Mouse (Mus musculus): ENCODE data around the gene Dap3. TPM values are rescaled to one million over a fixed set of nuclear protein-coding genes. Genes with fewer than 3 reads are reported as not detected.
"Not testable (repeated sequence)": the region's sequence is repeated elsewhere in the genome, so short reads cannot be mapped to it uniquely, and the experiment has no call there.

The Dap3 gene
- polyA plus RNA-seq (2015; fragmentation: Nextera tagmentation; extraction: Ambion mirVana), result 163 and 171 TPM in 2 replicates

DNA sequence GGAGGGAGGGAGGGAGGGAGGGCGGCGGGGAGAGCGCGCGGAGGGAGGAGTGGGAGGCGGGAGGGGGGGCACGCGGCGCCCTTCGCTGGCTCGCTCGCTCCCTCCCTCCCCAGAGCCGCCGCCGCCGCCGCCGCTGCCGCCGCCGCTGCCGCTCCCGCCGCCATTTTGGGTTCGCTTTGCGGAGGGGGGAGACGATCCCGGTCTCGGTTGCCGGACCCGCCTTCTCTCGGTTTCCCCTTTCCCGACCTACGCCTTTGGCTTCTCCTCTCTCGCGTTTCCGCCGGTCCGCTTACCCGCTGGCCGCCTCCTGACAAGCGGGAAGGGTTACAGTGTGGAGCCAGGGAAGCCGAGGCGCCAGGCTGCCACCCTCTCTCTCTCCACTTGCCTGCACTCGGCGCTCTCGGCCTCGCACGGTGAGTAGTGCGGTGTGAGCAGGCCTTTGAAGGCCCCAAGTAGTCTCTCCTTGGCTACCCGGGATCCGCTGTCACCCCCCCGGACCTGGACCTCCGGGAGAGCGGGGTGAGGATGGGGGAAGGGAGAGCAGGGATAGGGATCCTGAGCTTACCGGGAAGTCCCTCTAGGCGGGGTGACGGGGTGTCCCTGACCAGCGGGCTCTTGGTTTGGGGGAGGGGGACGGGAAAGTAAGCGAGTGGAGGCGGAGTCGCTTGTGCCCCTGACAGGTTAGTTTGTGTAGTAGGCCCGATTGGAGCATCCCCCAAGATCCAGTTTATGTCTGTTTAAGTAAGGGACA is at the start of gene Dap3, which contains the start of gene Ash1l:
Dap3 (minus strand) TSS at position 606 of the 751 bp plus-strand sequence.
Ash1l (plus strand) TSS at position 47 of the 751 bp plus-strand sequence.
- peak within 1 kb of the TSS; percentile 63 for H3K4me2 ChIP-seq (replicated peaks)
- H3K27me3 ChIP-seq (replicated peaks), result no peaks in the 10 kb centered on the region
- peak within 1 kb of the TSS; percentile 97 for H3K9ac ChIP-seq
- ATAC-seq, result peak; percentile 80
- no peaks in the 10 kb centered on the region for H3K36me3 ChIP-seq
- H3K27ac ChIP-seq, result peak within 1 kb of the TSS; percentile 100
- peak within 1 kb of the TSS; percentile 84 for H3K4me3 ChIP-seq (replicated peaks)
- no peaks in the 10 kb centered on the region for H3K9me3 ChIP-seq
- WGBS, result under 1% methylated on average over 51 of the region's 64 CpGs
- peaks cover 13% of the 10 kb centered on the region; the same call in 1 of the 2 replicates for H3K4me1 ChIP-seq (replicated peaks)

DNA sequence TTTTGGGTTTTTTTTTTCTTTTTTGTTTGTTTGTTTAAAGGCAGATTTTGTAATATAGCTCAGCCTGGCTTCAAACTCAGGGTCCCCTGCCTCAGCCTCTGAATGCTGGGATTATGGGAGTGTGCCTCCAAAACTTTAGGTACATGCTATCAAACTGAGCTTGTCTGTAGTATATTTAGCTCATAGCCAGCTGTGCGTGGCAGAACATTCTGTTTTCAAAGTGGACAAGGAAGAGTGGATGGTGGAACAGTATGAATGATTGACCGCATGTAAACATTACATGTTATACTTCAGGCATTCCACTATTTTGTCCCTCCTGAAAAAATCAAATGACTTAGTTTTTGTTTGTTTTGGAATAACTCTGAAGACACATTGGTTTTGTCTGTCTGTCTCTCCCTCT is 41.8 kb upstream of the Dap3 start:
- WGBS, result 80% methylated on average over 2 of the region's 2 CpGs
- ATAC-seq, result no peak

DNA sequence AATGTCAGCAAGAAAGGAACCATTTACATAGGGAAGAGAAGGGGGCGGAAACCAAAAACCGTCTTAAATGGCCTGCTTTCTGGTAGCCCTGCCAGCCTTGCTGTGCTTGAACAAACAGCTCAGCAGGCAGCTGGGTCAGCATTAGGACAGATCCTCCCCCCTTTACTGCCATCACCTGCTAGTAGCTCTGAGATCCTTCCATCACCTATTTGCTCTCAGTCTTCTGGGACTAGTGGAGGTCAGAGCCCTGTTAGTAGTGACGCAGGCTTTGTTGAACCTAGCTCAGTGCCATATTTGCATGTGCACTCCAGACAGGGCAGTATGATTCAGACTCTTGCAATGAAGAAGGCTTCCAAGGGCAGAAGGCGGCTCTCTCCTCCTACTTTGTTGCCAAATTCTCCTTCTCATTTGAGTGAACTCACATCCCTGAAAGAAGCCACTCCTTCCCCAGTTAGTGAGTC is 33.0 kb upstream of the Dap3 start:
- Histone ChIP-seq H3K36me3 (peaks cover 7% of the 10 kb centered on the region; the same call in 1 of the 2 replicates), H3K9me3 (no peaks in the 10 kb centered on the region), H3K27ac (no peak overlapping the region), H3K4me3 (replicated peaks) (no peak overlapping the region), H3K9ac (no peak overlapping the region), H3K4me2 (replicated peaks) (no peak overlapping the region), H3K4me1 (replicated peaks) (no peaks in the 10 kb centered on the region), H3K27me3 (replicated peaks) (no peaks in the 10 kb centered on the region)
- WGBS, result 57% methylated on average over 4 of the region's 4 CpGs
- ATAC-seq, result no peak

More for the DNA sequence above, 41.8 kb upstream of the Dap3 start:
- no peaks in the 10 kb centered on the region for H3K27me3 ChIP-seq (replicated peaks)
- no peak overlapping the region for H3K4me3 ChIP-seq (replicated peaks)
- no peak overlapping the region for H3K9ac ChIP-seq
- H3K4me1 ChIP-seq (replicated peaks), result no peaks in the 10 kb centered on the region
- H3K36me3 ChIP-seq, result 0 out of 2 replicates have a peak, but pooled peaks cover 4% of the 10 kb centered on the region
- no peak overlapping the region for H3K27ac ChIP-seq
- H3K9me3 ChIP-seq, result no peaks in the 10 kb centered on the region
- H3K4me2 ChIP-seq (replicated peaks), result no peak overlapping the region

DNA sequence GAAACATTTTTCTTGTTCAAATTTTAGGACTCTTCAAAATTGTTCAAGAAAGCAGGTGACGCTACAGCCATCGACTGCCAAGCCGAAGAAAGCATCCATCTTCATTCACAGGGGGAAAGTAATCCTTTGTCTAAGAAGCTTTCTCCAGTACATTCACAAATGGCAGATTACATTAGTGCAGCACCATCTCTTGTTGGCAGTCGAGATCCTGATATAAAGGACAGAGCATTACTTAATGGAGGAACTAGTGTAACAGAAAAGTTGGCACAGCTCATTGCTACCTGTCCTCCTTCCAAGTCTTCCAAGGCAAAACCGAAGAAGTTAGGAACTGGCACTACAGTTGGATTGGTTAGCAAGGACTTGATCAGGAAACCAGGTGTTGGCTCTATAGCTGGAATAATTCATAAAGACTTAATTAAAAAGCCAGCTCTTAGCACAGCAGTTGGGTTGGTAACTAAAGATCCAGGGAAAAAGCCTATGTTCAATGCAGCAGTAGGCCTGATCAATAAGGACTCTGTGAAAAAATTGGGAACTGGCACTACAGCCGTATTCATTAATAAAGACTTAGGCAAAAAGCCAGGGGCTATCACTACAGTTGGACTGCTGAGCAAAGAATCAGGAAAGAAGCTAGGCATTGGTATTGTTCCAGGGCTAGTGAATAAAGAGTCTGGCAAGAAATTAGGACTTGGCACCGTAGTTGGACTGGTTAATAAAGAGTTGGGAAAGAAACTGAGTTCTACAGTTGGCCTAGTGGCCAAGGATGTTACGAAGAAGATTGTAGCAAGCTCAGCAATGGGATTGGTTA is 30.4 kb upstream of the Dap3 start:
- H3K27me3 ChIP-seq (replicated peaks), result no peaks in the 10 kb centered on the region
- no peaks in the 10 kb centered on the region for H3K9me3 ChIP-seq
- H3K4me2 ChIP-seq (replicated peaks), result no peak overlapping the region
- H3K36me3 ChIP-seq, result peaks cover 7% of the 10 kb centered on the region; the same call in 1 of the 2 replicates
- WGBS, result 93% methylated on average over 8 of the region's 8 CpGs
- ATAC-seq, result no peak
- no peaks in the 10 kb centered on the region for H3K4me1 ChIP-seq (replicated peaks)
- H3K9ac ChIP-seq, result no peak overlapping the region
- no peak overlapping the region for H3K4me3 ChIP-seq (replicated peaks)
- no peak overlapping the region for H3K27ac ChIP-seq

DNA sequence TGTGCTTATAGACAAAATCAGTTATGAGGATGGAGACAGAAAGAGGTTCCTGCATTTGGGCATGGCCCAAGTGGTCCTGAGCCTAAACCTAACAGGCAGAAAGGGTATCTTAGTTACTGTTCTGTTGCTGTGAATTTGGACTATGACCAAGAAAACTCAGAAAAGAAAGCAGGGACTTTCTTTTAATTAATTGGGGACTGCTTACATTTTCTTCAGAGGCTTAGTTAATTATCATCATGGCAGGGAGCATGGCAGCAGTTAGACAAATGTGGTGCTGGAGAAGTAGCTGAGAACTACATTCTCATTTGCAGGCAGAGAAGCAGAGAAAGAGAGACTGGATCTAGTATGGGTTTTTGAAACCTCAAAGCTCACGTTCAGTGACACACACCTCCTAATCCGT is 24.0 kb upstream of the Dap3 start:
- WGBS, result 83% methylated on average over 2 of the region's 2 CpGs
- no peaks in the 10 kb centered on the region; the same call in 1 of the 2 replicates for H3K36me3 ChIP-seq
- no peaks in the 10 kb centered on the region for H3K27me3 ChIP-seq (replicated peaks)
- no peaks in the 10 kb centered on the region for H3K9me3 ChIP-seq
- no peak overlapping the region for H3K27ac ChIP-seq
- H3K4me1 ChIP-seq (replicated peaks), result no peaks in the 10 kb centered on the region
- no peak for ATAC-seq
- no peak overlapping the region for H3K9ac ChIP-seq
- no peak overlapping the region for H3K4me3 ChIP-seq (replicated peaks)
- no peak overlapping the region for H3K4me2 ChIP-seq (replicated peaks)

DNA sequence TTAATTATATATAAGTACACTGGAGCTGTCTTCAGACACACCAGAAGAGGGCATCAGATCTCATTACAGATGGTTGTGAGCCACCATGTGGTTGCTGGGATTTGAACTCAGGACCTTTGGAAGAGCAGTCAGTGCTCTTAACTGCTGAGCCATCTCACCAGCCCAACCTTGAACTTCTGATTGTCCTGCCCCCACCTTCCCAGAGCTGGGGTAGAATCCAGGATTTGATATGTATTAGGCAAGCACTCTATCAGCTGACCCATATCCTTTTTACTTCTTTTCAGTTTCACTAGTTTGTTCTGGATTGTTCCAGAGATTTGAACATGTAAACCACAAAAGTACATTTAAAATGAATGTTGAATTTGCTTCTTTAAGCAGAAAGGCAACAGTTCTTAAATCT is 12.2 kb upstream of the Dap3 start:
- not testable (repeated sequence) for H3K4me1 ChIP-seq (replicated peaks); H3K27me3 ChIP-seq (replicated peaks); H3K4me3 ChIP-seq (replicated peaks); H3K9me3 ChIP-seq; H3K36me3 ChIP-seq; ATAC-seq; H3K4me2 ChIP-seq (replicated peaks); H3K9ac ChIP-seq; H3K27ac ChIP-seq

DNA sequence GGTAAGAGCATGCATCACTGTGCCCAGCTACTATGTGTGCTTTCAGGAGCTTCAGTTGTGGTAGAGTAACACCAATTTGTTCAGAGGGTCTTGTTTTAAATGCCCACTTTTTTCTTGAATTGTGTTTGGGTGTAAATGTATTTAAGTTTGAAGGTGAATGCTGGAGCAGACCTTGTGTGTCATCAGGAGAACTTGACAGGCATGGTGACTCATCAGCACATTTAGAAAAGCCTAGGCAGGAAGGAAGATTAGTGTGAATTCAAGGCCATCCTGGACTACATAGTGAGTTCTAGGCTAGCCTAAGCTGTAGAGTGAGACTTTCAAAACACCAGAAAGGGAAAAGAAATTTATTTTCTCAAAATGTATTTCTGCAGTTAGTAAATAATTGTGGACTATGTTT is 2.8 kb upstream of the Dap3 start:
- 0 out of 2 replicates have a peak, but pooled peaks cover 3% of the 10 kb centered on the region for H3K4me1 ChIP-seq (replicated peaks)
- H3K36me3 ChIP-seq, result no peaks in the 10 kb centered on the region
- H3K27me3 ChIP-seq (replicated peaks), result no peaks in the 10 kb centered on the region
- H3K9ac ChIP-seq, result no peak overlapping the region
- no peaks in the 10 kb centered on the region for H3K9me3 ChIP-seq
- H3K4me3 ChIP-seq (replicated peaks), result no peak overlapping the region
- no peak for ATAC-seq
- H3K27ac ChIP-seq, result no peak overlapping the region
- H3K4me2 ChIP-seq (replicated peaks), result no peak overlapping the region

DNA sequence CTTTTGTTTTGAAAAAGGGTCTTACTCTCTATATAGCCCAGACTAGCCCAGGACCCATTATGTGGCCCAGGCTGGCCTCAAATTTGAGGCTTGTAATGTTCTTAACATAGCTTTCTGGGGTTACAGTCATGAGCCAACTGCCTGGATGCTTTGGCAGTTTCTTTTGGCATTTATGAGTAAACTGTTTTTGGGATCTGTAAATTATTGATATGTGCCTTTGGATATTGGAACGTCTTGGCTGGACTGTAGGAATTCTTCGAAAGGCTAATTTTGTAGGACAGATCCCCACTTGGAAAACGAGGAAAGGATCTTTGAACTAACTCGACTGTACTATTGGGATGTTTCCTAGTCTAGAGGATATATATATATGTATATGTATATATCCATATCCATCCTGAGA is 2.3 kb upstream of the Dap3 start:
- Histone ChIP-seq H3K36me3 (no peaks in the 10 kb centered on the region), H3K4me2 (replicated peaks) (no peak overlapping the region), H3K9ac (no peak overlapping the region), H3K9me3 (no peaks in the 10 kb centered on the region), H3K4me1 (replicated peaks) (0 out of 2 replicates have a peak, but pooled peaks cover 6% of the 10 kb centered on the region), H3K27ac (no peak overlapping the region), H3K4me3 (replicated peaks) (no peak overlapping the region), H3K27me3 (replicated peaks) (no peaks in the 10 kb centered on the region)
- 82% methylated on average over 4 of the region's 4 CpGs for WGBS
- ATAC-seq, result no peak

DNA sequence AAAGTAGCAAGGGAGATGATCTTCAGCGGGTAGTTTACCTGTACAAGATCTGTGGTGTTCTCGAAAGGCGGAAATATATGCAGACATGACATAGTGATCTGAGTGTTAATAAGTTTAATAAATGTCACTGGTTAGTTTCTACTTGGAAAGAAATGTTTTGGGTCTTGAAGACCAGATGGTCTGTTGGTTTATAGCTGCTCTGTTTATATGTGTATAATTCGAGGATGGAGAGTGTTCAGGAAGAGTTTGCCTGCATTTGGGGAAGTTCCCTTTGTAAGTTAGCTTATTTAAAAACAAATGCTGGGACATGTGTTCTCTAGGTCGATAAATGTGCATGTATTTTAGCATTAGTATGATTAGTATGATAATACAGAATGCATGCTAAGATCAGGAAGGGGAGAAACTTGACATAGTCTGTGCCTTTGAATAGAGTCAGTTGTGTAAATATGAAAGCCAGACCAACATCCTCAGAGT is 383 bp upstream of the Dap3 start:
- no peak for ATAC-seq

DNA sequence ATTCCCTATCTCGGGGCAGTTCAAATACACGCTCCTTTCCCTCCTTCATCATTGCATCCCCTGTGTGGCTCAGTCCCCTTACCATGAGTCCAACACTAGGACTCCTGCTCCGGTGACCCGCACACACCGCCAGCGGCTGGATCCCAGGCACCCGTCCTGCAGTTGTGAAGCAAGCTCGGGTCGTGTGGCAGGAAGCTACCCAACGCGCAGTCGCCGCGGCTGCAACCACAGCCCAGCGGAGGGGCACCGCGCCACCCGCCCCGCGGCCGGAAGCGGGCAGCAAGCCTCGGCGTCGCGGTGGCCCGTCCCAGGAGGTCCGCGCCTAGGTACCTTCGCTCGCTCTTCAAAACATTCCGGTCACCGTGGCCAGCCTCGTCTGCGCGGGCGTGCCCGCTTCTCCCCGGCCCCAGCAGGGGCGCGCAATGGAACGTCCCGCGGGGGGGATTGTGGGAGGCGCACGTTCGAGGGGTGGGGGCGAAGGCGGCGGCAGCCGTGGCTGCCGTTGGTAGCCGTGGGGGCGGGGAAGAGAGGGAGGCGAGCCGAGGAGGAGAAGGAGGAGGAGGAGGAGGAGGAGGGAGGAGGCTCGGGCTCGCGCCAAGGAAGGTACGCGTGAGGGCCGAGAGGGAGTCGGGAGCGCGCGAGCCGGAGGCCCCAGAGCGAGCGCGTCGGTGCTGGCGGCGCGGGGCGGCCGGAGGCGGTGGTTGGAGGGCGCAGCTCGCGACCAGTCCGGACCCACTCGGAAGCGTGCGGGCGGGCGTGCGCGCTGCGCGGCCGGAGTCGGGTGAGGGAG is 1.0 kb downstream of the Dap3 start:
- H3K27ac ChIP-seq, result peak overlapping the region; percentile 100
- WGBS, result under 1% methylated on average over 59 of the region's 92 CpGs
- peak overlapping the region; percentile 63 for H3K4me2 ChIP-seq (replicated peaks)
- H3K9me3 ChIP-seq, result no peaks in the 10 kb centered on the region
- no peaks in the 10 kb centered on the region for H3K36me3 ChIP-seq
- peak overlapping the region; percentile 97 for H3K9ac ChIP-seq
- peaks cover 13% of the 10 kb centered on the region; the same call in 1 of the 2 replicates for H3K4me1 ChIP-seq (replicated peaks)
- ATAC-seq, result peak; percentile 92
- H3K4me3 ChIP-seq (replicated peaks), result peak overlapping the region; percentile 84
- no peaks in the 10 kb centered on the region for H3K27me3 ChIP-seq (replicated peaks)

More for the DNA sequence above, 383 bp upstream of the Dap3 start:
- Histone ChIP-seq H3K4me3 (replicated peaks) (peak overlapping the region; percentile 84), H3K9me3 (no peaks in the 10 kb centered on the region), H3K27me3 (replicated peaks) (no peaks in the 10 kb centered on the region), H3K27ac (peak overlapping the region; percentile 100), H3K4me2 (replicated peaks) (peak overlapping the region; percentile 54), H3K36me3 (no peaks in the 10 kb centered on the region), H3K4me1 (replicated peaks) (peaks cover 13% of the 10 kb centered on the region; the same call in 1 of the 2 replicates), H3K9ac (peak overlapping the region; percentile 97)
- 0% methylated on average over 5 of the region's 5 CpGs for WGBS

DNA sequence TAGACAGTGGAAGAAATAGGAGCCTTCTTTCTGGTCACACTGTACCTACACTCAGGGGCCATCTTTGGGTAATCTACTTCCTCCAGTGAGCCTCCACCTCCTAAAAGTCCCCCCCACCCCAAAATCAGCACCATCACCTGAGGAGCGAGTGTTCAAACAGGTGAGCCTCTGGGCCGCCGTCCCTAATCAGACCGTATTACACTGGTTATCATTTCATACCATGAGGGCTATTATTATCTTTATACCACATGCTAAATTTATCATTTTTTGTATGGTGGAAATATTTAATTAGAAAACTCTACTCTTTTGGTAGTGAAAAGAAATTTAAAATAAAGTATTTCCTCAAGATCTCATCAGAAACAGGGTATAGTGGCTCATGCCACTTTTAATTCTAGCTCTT is 6.9 kb downstream of the Dap3 start:
- 86% methylated on average over 4 of the region's 4 CpGs for WGBS

More for the DNA sequence above, 6.9 kb downstream of the Dap3 start:
- no peak overlapping the region for H3K9ac ChIP-seq
- H3K4me1 ChIP-seq (replicated peaks), result peaks cover 11% of the 10 kb centered on the region; the same call in 1 of the 2 replicates
- no peak overlapping the region for H3K4me3 ChIP-seq (replicated peaks)
- H3K27ac ChIP-seq, result no peak overlapping the region
- no peaks in the 10 kb centered on the region for H3K9me3 ChIP-seq
- no peak overlapping the region for H3K4me2 ChIP-seq (replicated peaks)
- H3K27me3 ChIP-seq (replicated peaks), result no peaks in the 10 kb centered on the region
- no peak for ATAC-seq
- peaks cover 15% of the 10 kb centered on the region for H3K36me3 ChIP-seq

Measured in intestine, embryonic 15.5 days (tissue).